Mouse (Mus musculus) frontal cortex, postnatal 14 days (tissue): ENCODE data around the gene Kcna4.

Experiments used
- DNase-seq, 2 experiments: peaks; one replicate each; pipeline ENCODE4 v3.0.0; 2022; ENCODE audit warnings: low spot score in 2 of 2

Kcna4 gene

DNA sequence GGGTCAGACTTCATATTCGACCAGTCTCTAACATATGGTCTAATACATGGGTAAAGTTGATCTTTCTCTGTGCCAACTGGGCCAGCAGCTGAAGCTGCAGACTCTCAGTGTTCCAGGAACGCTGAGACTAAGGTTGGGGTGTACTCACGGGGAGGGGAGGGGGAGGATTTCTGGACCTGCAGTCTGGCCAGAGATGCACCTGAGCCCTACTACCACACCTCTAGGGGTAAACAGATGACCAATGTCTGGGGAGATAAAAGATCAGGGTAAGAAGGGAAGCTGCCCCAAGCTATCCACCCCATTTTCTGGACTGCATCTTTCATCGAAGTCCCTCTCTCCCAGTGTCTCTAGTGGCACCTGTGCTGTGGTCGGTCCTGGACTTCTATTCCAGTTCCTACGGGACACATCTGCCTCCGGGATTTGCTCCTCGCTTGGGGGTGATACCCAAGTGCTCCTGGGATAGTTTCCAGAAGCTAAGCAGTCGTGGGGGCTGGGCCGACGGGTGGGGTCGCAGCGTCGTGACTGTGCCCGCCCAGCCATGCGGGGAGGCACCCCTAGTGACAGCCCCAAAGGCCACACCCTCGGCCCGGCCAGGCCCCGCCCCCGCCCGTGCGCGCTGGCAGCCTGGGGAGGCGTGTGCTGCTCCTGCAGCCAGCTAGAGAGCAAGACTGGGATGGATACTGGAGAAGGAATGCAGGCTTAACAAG lies at the start of gene Kcna4:
Gene Kcna4, plus strand, starts transcription at position 650 of the 707 bp plus-strand sequence.
- DNase-seq: peak; percentile 61 to 64

DNA sequence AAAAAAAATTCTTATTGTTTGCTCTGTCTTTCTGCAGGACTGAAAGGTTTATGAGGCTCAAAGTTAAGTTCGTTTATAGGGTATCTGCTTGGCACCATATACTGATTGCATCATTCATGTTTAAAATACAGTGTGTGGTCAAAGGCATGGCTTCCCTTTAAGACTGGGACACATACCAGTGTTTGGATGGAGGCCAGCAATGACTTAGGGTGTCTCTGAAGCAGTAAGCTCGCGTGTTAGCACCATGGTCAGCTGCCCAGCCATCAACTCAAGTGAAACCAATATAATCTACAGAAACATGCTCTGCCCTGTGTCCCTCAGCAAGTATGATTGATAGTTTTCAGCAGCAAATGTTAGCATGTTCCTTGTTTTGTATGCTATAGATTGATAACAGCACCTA lies 32.3 kb upstream of the Kcna4 start:
- no peak for DNase-seq

DNA sequence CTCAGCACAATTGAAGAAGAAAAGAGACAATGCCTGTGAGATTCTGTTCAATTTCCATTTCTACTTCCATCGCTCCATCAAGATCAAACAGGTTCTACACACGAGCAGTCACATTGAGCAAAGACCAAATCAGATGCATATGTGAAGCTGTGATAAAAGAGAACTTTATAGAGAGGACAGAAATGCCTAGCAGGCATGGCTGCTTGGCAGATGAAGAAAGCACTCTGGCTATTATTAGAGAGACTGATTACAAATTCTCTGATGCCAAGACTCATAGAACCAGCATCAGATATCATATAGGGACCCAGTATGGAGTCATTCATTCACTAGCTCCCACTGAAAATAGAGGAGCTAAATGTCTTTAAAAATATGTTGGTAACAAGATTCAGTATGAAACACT lies 24.2 kb upstream of the Kcna4 start:
- DNase-seq: no peak

DNA sequence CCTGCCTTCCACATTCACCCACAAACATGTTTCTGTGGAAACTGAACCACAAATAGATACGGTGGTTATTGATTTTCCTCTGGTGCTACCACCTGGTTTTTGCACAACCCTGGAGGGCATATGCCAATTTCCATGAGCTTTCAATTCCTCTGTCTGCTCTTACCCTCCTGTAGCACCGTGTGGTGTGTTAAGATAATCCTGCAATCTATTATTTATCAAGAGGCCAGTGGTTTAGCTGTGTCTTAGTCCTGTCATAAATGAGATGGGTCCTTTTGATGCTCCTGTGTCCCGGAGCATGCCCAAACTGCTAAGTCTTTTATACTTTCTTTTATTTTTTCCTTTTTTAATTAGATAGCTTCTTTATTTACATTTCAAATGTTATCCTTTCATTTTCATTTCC lies 20.4 kb upstream of the Kcna4 start:
- DNase-seq: no peak

DNA sequence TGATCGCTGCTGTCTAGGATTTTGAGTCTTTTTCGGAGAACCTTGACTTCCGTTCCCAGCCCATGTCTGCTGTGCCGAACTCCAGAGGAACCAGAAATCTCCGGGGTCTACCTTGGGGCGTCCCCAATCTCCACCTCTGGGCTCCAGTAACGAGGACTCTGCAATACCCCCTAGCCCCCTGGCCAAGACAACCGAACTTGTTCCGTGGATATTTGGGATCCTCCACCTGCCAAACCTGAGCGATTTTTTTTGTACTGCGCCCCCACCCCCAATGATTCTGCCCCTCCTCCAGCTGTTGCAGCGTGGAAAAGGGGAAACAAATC lies 219 bp downstream of the Kcna4 start:
- no peak for DNase-seq

DNA sequence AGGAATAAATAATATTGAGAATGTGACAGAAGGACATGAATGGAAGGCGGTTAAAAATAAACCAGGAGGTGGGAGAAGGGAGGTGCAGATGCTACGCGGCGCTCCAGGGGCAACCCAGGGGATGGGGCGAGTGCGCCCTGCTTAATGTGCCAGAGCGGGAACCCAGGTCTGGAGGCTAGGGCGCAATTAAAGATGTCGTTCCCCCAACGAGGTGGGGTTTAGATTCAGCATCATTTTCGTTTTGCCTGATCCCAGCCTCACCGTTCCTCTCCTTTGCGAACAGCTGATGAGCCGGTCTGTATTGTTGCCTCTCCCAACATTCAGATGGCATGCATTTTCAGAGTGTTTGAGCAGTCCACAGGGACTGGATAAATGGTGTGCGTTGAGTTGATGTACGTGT lies 703 bp downstream of the Kcna4 start:
- peak in 1 of 2 experiments; percentile 34 for DNase-seq

DNA sequence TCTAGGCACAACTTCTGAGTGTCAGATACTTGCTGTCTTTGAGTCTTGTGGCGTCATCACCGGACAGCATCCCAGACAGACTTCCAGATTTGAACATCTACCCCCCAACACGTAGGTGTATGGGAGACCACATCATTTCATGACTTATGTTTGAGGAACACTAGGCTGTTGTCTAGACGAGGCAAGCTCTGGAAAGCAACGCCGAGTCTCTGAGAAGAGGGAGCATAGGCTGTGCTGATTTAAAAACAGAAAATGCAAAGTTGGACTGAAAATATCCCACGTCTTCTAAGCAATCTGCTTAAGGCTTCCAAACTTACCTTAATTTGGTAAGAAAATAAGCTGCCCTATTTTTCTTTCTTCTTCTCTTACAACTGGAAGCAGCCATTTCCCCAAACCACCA lies 4.1 kb downstream of the Kcna4 start:
- DNase-seq: no peak

DNA sequence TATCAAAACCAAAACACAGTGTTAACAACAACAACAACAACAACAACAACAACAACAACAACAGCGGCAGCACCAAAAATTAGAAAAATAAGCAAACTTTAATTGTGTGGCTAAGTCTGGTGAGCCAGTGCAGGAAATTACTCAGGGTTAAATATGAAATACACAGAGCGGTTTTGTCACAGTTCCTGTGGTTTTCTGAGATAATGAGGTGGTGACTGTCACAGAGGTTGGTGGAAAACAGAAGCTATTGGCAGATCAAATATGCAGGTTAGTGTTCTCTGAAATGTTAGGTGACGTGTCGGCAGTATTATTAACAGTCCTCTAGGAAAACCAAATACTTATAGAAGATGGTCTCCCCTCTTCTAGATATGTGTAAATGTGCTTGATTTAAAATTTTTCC lies 11.4 kb downstream of the Kcna4 start:
- no peak for DNase-seq

DNA sequence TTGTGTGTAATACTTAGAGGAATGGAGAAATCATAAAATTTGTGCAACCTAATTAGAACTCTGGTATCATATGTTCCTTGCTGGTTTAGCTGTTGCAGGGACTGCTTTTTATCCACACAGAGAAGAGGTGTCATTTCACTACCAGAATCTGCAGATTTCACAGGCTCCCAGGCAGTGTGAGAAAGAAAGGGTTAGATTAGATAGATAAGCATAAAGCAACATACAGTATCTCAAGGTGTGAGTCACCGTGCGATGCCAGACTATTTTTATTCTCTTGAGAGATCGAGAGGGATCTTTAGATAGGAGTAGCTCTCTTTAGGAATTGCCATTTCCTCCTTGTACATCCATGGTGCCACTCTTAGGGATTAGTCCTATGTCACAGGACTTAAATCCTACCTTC lies 14.3 kb downstream of the Kcna4 start:
- DNase-seq: no peak

DNA sequence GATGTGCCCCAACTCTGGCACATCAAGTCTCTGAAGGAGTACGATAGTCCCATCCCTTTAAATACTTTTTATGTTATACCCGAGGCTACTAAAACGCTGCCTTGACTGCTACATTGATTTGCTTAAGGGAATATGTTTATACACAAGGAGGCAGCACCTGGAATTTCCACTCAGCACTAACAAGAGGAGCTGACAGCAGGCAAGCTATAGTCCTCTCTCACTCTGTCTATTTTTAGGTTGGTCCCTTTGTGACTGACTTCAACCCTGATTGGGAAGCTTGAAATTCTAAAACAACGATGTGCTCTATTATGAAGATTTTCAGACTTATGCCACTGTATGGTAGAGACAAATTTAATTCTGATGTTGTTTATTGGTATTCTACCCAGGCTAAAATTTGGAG lies 15.6 kb downstream of the Kcna4 start:
- DNase-seq: no peak

DNA sequence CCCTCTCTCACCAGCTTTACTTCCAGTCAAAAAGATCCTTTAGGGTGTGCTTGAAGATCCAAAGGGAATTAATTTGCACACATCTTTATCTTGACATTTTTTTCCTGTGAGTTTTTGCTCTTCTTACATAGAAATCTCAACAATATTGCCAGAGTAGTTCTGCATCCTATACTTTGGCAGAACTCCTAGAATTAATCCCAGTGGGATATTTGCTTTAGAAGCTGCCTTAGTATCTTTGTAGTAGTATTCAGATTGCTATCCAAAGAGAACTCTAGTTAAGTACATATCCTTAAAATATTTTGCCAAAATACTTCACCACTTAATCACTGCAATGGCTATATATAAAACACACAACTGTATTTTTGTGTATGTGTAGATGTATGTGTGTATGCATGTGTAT lies 28.2 kb downstream of the Kcna4 start:
- DNase-seq: no peak

DNA sequence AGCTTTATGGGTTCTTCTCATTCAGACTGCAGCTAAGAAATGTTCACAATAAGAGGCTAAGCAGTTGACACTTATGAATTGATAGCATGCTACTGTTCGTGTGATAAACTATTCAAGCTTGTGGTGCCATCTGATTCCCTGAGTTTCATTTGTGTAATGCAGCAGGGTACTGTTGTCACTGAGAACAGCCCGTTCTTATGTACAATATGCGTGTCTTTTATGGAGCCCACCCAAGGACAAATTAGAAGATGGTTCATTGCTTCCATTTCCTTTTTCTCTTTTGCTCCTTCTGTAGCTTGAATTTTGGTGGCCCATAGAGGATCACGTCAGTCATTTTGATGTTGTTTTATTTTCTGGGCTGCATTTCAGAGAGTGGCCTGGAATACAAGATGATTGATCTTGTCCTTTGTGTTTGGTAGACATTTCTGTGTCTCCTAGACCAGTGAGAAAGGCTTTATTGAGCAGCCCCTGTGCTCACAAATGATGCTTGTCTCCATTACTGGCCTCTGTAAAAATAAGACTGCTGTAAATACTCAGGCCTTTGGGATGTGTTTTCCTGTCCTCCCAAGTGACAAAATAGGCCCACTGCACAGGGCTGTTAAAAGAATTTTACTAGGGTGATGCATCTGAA lies 31.3 kb downstream of the Kcna4 start:
- DNase-seq: no peak

DNA sequence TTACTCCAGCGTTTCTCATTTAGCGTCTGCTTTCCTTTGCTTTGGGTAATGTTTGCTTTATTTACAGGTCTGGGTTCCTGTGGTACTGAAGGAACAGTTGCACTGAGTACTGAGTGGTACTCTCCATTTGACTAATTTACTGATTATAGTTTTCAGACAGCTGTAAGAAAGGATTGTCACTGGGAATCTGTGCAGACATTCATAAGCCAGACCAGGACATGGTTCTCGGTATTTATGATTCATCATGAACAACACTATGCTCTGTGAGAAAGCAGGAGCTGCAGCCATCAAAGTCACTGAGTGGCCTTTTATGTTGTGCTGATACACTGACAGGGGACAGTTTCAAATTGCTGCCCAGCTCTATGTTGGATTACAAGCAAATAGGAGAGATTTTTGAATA lies 33.7 kb downstream of the Kcna4 start:
- DNase-seq: no peak

DNA sequence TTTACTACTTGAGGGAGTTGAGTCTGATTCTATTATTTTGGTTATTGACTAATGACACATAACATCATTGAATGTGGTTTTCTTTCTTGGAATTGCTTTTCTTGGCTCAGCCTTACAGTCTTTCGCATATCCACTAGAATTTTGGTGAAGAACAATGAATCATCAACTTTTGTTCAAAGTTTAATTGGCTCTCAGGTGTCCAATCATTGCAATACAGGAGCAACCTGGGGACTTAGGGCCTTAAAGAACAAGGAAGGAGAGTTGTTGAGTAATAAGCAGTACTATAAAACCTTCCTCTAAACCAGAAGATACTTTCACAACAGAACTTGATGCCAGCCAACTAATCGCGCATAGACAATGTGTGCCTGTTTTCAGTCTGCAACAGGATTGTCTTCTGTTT lies 36.8 kb downstream of the Kcna4 start:
- DNase-seq: no peak

DNA sequence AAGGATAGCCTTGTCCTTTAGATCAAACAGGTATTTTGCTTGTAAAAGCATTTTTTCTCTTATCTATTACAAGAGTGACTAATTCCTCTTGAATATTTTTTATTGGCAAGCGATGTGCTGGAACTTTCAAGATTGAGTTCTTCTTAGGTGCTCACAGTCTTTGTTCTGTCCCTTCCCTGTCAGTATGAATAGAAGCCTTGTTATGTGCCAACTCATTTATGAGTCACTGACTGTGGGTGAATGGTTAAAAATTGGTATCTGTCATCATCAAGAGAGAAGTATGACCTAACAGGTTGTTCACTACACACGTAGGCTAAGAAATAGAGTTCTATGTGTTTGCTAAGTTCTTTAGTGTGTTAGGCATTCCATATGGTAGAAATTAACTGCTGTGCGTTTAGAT lies 50.9 kb downstream of the Kcna4 start:
- DNase-seq: no peak

DNA sequence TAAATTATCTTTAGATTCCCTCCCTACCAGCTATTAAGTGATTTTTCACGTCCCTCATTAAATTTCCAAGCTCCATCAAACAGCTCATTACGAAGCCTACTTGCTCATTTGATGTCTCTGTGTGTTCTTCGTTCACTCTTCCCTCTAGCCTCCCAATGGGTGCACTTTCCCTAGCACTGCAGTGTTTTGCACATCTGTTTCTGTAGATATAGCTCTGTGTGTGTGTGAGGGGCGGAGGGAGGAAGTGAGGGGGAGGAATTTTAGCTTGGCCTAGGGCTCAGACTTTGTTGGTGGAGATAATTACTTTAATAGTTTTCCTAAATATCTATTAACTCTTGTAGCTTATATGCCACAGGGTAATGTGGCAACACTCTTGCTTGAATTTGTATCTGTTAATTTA lies 54.4 kb downstream of the Kcna4 start:
- no peak for DNase-seq

DNA sequence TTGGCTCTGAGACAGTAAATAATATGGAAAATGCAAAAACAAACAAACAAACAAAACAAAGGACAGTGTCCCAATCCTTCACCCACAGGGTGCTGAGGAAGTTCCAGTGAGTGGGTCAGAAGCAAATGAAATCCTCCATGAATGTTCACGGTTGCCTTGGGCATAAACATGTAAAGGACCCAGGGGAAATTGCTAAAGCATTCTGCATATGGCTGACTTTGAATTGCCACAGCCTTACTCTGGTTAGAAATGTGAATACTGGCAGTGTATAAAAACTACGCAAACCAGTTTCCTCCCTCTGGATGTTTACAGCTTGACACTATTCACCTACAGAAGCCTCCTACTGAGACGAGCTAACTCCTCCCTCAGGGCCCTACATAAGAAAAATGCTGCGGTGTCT lies 54.9 kb downstream of the Kcna4 start:
- no peak for DNase-seq
